ENCODE assay signal across 17 mouse cellular contexts in the genomic region with DNA sequence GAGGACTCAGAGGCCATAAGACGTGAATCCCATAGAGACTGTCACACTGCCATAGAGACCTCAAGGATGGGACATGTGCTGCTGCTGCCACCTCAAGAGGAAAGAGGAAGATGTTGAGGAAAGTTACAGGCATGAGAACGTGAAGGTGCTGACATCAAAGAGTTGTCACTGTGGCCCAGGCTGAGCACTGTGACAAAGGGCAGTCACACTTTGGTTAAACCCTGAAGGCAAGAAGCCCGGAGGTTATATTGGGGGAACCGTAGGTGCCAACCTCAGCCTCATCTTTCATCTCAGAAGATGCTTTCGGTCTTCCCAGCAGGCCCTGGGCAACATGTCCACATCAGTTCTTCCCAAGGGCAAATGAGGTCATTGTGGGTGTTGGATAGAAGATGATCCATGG.
"Had no signal": no experiment of that assay in that cellular context is flagged by ENCODE, and none has a peak within 500 bp of the region (broad histone marks: within the 10 kb centered on the region; RNA-seq: fewer than 3 reads in every experiment).

No protein-coding gene starts in this region.

- H3K9ac ChIP-seq: liver, embryonic 14.5 days; lung, embryonic 14.5 days; midbrain, embryonic 13.5 days; midbrain, embryonic 15.5 days; neural tube, embryonic 12.5 days; stomach, embryonic 15.5 days had no signal

- ATAC-seq: midbrain, embryonic 13.5 days; midbrain, embryonic 15.5 days had no signal

- H3K4me2 ChIP-seq: lung, embryonic 14.5 days; midbrain, embryonic 11.5 days; midbrain, embryonic 13.5 days; midbrain, embryonic 15.5 days; neural tube, embryonic 12.5 days; stomach, embryonic 15.5 days had no signal

- H3K4me3 ChIP-seq: megakaryocyte, embryonic 14.5 days; midbrain, embryonic 13.5 days; midbrain, embryonic 15.5 days; myocyte; neural tube, embryonic 12.5 days; stomach, embryonic 15.5 days had no signal

- H3K4me1 ChIP-seq: midbrain, embryonic 15.5 days; stomach, embryonic 15.5 days had no signal

- H3K27ac ChIP-seq: liver, embryonic 14.5 days; midbrain, embryonic 13.5 days; midbrain, embryonic 15.5 days; neural tube, embryonic 12.5 days; stomach, embryonic 15.5 days; stomach, postnatal 0 days had no signal

- H3K27me3 ChIP-seq: megakaryocyte, embryonic 14.5 days; midbrain, embryonic 13.5 days; midbrain, embryonic 15.5 days; neural tube, embryonic 12.5 days; stomach, embryonic 15.5 days had no signal

- H3K9me3 ChIP-seq: midbrain, embryonic 13.5 days; midbrain, embryonic 15.5 days; neural tube, embryonic 12.5 days; stomach, embryonic 15.5 days had no signal

- DNase-seq: lung, embryonic 14.5 days; lung, postnatal 10 days; lung, postnatal 4 days; retina, postnatal 1 day; right cerebral cortex, adult 18-20 months; thymus, adult 2 months; thymus, postnatal 25 days; thymus, postnatal 4 days had no signal
